ENCODE assay signal across 8 mouse cellular contexts in genomic region chr6:114642601-114643528, GRCm38 (mm10). TPM values are rescaled to one million over a fixed set of nuclear protein-coding genes. Genes with fewer than 3 reads are reported as not detected.
DNase-seq lines count a peak whose midpoint lies in the region; ATAC-seq and TF ChIP-seq lines count a peak whose summit lies in the region.

TSS of gene Atg7 (plus strand) at chr6:114643097.

- H3K36me3 ChIP-seq in embryonic facial prominence, embryonic 15.5 days = no peaks in the 10 kb centered on the region
- no peaks in the 10 kb centered on the region for H3K36me3 ChIP-seq in kidney, embryonic 14.5 days (ENCODE audit: control insufficient read depth, insufficient read depth, low read length)
- no peaks in the 10 kb centered on the region for H3K36me3 ChIP-seq in limb, embryonic 15.5 days

- H3K4me1 ChIP-seq in bone marrow, adult 2 months (ENCODE audit: control insufficient read depth, insufficient read depth, low read length) = no peaks in the 10 kb centered on the region; the same call in 1 of the 2 replicates
- H3K4me1 ChIP-seq in embryonic facial prominence, embryonic 15.5 days = peaks cover 6% of the 10 kb centered on the region
- H3K4me1 ChIP-seq in kidney, embryonic 14.5 days (ENCODE audit: control insufficient read depth, insufficient read depth, low read length) = peaks cover 8% of the 10 kb centered on the region; the same call in 1 of the 2 replicates
- peaks cover 11% of the 10 kb centered on the region for H3K4me1 ChIP-seq in limb, embryonic 15.5 days

- peak within 1 kb of the TSS; percentile 82 for H3K4me3 ChIP-seq in bone marrow, adult 2 months (replicated peaks; ENCODE audit: control insufficient read depth, low read depth, low read length)
- peak within 1 kb of the TSS; percentile 61 for H3K4me3 ChIP-seq in embryonic facial prominence, embryonic 15.5 days (replicated peaks)
- peak within 1 kb of the TSS; percentile 77 for H3K4me3 ChIP-seq in kidney, embryonic 14.5 days (ENCODE audit: low read length)
- H3K4me3 ChIP-seq in limb, embryonic 15.5 days = peak within 1 kb of the TSS; percentile 73

- no peak for TF ChIP-seq CTCF in bone marrow, adult 2 months (IDR thresholded peaks at IDR 0.05; ENCODE audit: control insufficient read depth, insufficient read depth, low read length)

- H3K9ac ChIP-seq in embryonic facial prominence, embryonic 15.5 days = peak within 1 kb of the TSS; percentile 26
- H3K9ac ChIP-seq in kidney, embryonic 14.5 days (ENCODE audit: low read depth, low read length) = peak within 1 kb of the TSS; percentile 72
- H3K9ac ChIP-seq in limb, embryonic 15.5 days = peak within 1 kb of the TSS; percentile 69

- peak; percentile 92; the same call in 1 of the 2 replicates for TF ChIP-seq POLR2A in bone marrow, adult 2 months (IDR thresholded peaks at IDR 0.05; ENCODE audit: borderline replicate concordance, control insufficient read depth, low read depth, low read length)

- no peaks in the 10 kb centered on the region for H3K9me3 ChIP-seq in embryonic facial prominence, embryonic 15.5 days (replicated peaks)
- H3K9me3 ChIP-seq in kidney, embryonic 14.5 days (ENCODE audit: control insufficient read depth, low read length) = no peaks in the 10 kb centered on the region
- no peaks in the 10 kb centered on the region for H3K9me3 ChIP-seq in limb, embryonic 15.5 days

- peak within 1 kb of the TSS; percentile 71 for H3K4me2 ChIP-seq in embryonic facial prominence, embryonic 15.5 days (replicated peaks)
- peak within 1 kb of the TSS; percentile 93 for H3K4me2 ChIP-seq in kidney, embryonic 14.5 days (replicated peaks; ENCODE audit: low read depth, low read length)
- peak within 1 kb of the TSS; percentile 80 for H3K4me2 ChIP-seq in limb, embryonic 15.5 days

- H3K27me3 ChIP-seq in embryonic facial prominence, embryonic 15.5 days = no peaks in the 10 kb centered on the region
- no peaks in the 10 kb centered on the region for H3K27me3 ChIP-seq in kidney, embryonic 14.5 days (ENCODE audit: control insufficient read depth, insufficient read depth, low read length)
- no peaks in the 10 kb centered on the region for H3K27me3 ChIP-seq in limb, embryonic 15.5 days

- H3K27ac ChIP-seq in bone marrow, adult 2 months (ENCODE audit: control insufficient read depth, insufficient read depth, low read depth, low read length, poor library complexity) = peak within 1 kb of the TSS; percentile 82
- H3K27ac ChIP-seq in embryonic facial prominence, embryonic 15.5 days (replicated peaks) = peak within 1 kb of the TSS; percentile 31; the same call in 1 of the 2 replicates
- no peak within 1 kb of the TSS; the same call in 1 of the 2 replicates for H3K27ac ChIP-seq in kidney, embryonic 14.5 days (ENCODE audit: low read depth, low read length)
- H3K27ac ChIP-seq in limb, embryonic 15.5 days = peak within 1 kb of the TSS; percentile 67

- ATAC-seq in embryonic facial prominence, embryonic 15.5 days (ENCODE audit: insufficient number of reproducible peaks, low FRiP score, low TSS enrichment, low read depth) = peak; percentile 80
- peak; percentile 89 for ATAC-seq in kidney, embryonic 14.5 days (ENCODE audit: low FRiP score, low TSS enrichment)
- peak; percentile 63; the same call in 1 of the 2 replicates for ATAC-seq in limb, embryonic 15.5 days (ENCODE audit: insufficient number of reproducible peaks, low FRiP score, low TSS enrichment, low read depth)

- DNase-seq in 416B (ENCODE audit: low read depth) = peak; percentile 96
- peak; percentile 88 to 92 for DNase-seq in heart, adult 9 months (ENCODE audit: low spot score in 2 of 2)
- peak; percentile 61 to 87 for DNase-seq in monocyte, adult 2 months (ENCODE audit: low read depth in 1 of 2, low spot score in 2 of 2)
- peak; percentile 87 to 92 for DNase-seq in spleen, postnatal 36 days (ENCODE audit: low spot score in 2 of 2)

- under 1% methylated on average over 38 of the region's 38 CpGs for WGBS in bone marrow, adult 2 months
- under 1% methylated on average over 38 of the region's 38 CpGs for WGBS in embryonic facial prominence, embryonic 15.5 days
- WGBS in kidney, embryonic 14.5 days = under 1% methylated on average over 38 of the region's 38 CpGs
- WGBS in limb, embryonic 15.5 days = under 1% methylated on average over 38 of the region's 38 CpGs

RNA-seq across cellular contexts. Expression of gene Atg7, which starts in this region (rescaled TPM):
- 14.0 and 43.3 TPM in 2 replicates for polyA plus RNA-seq in bone marrow, adult 2 months (2011; ENCODE audit: insufficient read depth, insufficient read length, low replicate concordance, missing spikeins)
- 21.0 and 22.4 TPM in 2 replicates for polyA plus RNA-seq in embryonic facial prominence, embryonic 15.5 days (2015; fragmentation: Nextera tagmentation; extraction: Ambion mirVana)
- polyA plus RNA-seq in kidney, embryonic 14.5 days (2014; fragmentation: Nextera tagmentation; extraction: Ambion mirVana) = 18.8 and 19.4 TPM in 2 replicates
- polyA plus RNA-seq in limb, embryonic 15.5 days (2015; fragmentation: Nextera tagmentation; extraction: Ambion mirVana) = 19.5 and 21.4 TPM in 2 replicates
